Mouse (Mus musculus): ENCODE data around the gene Tspan4.

Gene Tspan4

GRCm38 (mm10) chr7:141476981-141477370, 1.9 kb downstream of the Tspan4 start:
- no peak for DNase-seq (ENCODE audit: low read depth)

GRCm38 (mm10) chr7:141477578-141478269, 2.7 kb downstream of the Tspan4 start:
- peak; percentile 33 for DNase-seq (ENCODE audit: low read depth)

GRCm38 (mm10) chr7:141478270-141478748, 3.3 kb downstream of the Tspan4 start:
- peak; percentile 17 for DNase-seq (ENCODE audit: low read depth)

- DNase-seq (ENCODE audit: low read depth), result peak; percentile 91
Measured at GRCm38 (mm10) chr7:141480842-141481497, 5.9 kb downstream of the Tspan4 start.

GRCm38 (mm10) chr7:141481498-141482401, 6.7 kb downstream of the Tspan4 start:
- peak; percentile 69 for DNase-seq (ENCODE audit: low read depth)

- DNase-seq (ENCODE audit: low read depth), result peak; percentile 13
Measured at GRCm38 (mm10) chr7:141482531-141483024, 7.5 kb downstream of the Tspan4 start.

GRCm38 (mm10) chr7:141483114-141483653, 8.1 kb downstream of the Tspan4 start:
- DNase-seq (ENCODE audit: low read depth), result no peak

GRCm38 (mm10) chr7:141484186-141485120, 9.4 kb downstream of the Tspan4 start:
- no peak for DNase-seq (ENCODE audit: low read depth)

GRCm38 (mm10) chr7:141485186-141485585, 10.1 kb downstream of the Tspan4 start:
- no peak for DNase-seq (ENCODE audit: low read depth)

GRCm38 (mm10) chr7:141485606-141486005, 10.6 kb downstream of the Tspan4 start:
- DNase-seq (ENCODE audit: low read depth), result no peak

GRCm38 (mm10) chr7:141486239-141486638, 11.2 kb downstream of the Tspan4 start:
- no peak for DNase-seq (ENCODE audit: low read depth)

GRCm38 (mm10) chr7:141487141-141487540, 12.1 kb downstream of the Tspan4 start:
- no peak for DNase-seq (ENCODE audit: low read depth)

GRCm38 (mm10) chr7:141491151-141491550, 16.1 kb downstream of the Tspan4 start:
- DNase-seq (ENCODE audit: low read depth), result peak; percentile 26

- DNase-seq (ENCODE audit: low read depth), result no peak
Measured at GRCm38 (mm10) chr7:141492738-141493137, 17.7 kb downstream of the Tspan4 start.

GRCm38 (mm10) chr7:141493729-141494128, 18.7 kb downstream of the Tspan4 start:
- no peak for DNase-seq (ENCODE audit: low read depth)

GRCm38 (mm10) chr7:141495379-141495778, 20.3 kb downstream of the Tspan4 start:
- DNase-seq (ENCODE audit: low read depth), result no peak

GRCm38 (mm10) chr7:141495940-141496339, 20.9 kb downstream of the Tspan4 start:
- DNase-seq (ENCODE audit: low read depth), result no peak

GRCm38 (mm10) chr7:141497600-141497999, 22.6 kb downstream of the Tspan4 start:
- no peak for DNase-seq (ENCODE audit: low read depth)

- no peak for DNase-seq (ENCODE audit: low read depth)
Measured at GRCm38 (mm10) chr7:141501820-141502555, 26.9 kb downstream of the Tspan4 start.

- DNase-seq (ENCODE audit: low read depth), result no peak
Measured at GRCm38 (mm10) chr7:141502556-141502905, 27.5 kb downstream of the Tspan4 start.

Measured in naive thymus-derived CD4-positive, alpha-beta T cell, adult 2 months (primary cell).